ENCODE assay signal across 8 mouse cellular contexts in genomic region chr19:12486875-12487274, GRCm38 (mm10). TPM values are rescaled to one million over a fixed set of nuclear protein-coding genes. Genes with fewer than 3 reads are reported as not detected.
DNase-seq lines count a peak whose midpoint lies in the region; ATAC-seq lines count a peak whose summit lies in the region.
"Had no signal": no experiment of that assay in that cellular context is flagged by ENCODE, and none has a peak within 500 bp of the region (broad histone marks: within the 10 kb centered on the region; RNA-seq: fewer than 3 reads in every experiment).

No protein-coding gene starts in this region.

- H3K4me3 ChIP-seq in stomach, embryonic 14.5 days (ENCODE audit: low read depth, low read length) = no peak overlapping the region

- peaks cover 17% of the 10 kb centered on the region; the same call in 1 of the 2 replicates for H3K4me1 ChIP-seq in stomach, embryonic 14.5 days (ENCODE audit: control insufficient read depth, insufficient read depth, low read length)

- intact Hi-C loops in heart, postnatal 14 days (cut with DNase I) = no loop called here

- 65% methylated on average over 6 of the region's 6 CpGs for WGBS in stomach, embryonic 14.5 days

- H3K27ac ChIP-seq in stomach, embryonic 14.5 days (ENCODE audit: low read length) = peak overlapping the region; percentile 52; the same call in 1 of the 2 replicates

- no peaks in the 10 kb centered on the region for H3K9me3 ChIP-seq in stomach, embryonic 14.5 days (ENCODE audit: control insufficient read depth, low read depth, low read length)

- H3K9ac ChIP-seq in stomach, embryonic 14.5 days (replicated peaks; ENCODE audit: low read depth, low read length) = no peak overlapping the region

- DNase-seq in 3T3-L1 (ENCODE audit: low read depth, low spot score) = peak; percentile 60
- DNase-seq in adrenal gland, adult 2 months = peak; percentile 93
- DNase-seq in heart, postnatal 14 days = peak; percentile 82 to 86
- peak; percentile 82 to 86 for DNase-seq in kidney, postnatal 4 days
- DNase-seq in cerebellum, adult 9-11 months = no peak
- no peak for DNase-seq in spleen, postnatal 36 days (ENCODE audit: low spot score in 2 of 2)

- H3K4me2 ChIP-seq in stomach, embryonic 14.5 days (replicated peaks; ENCODE audit: low read depth, low read length) = no peak overlapping the region

- H3K36me3 ChIP-seq in stomach, embryonic 14.5 days (ENCODE audit: control insufficient read depth, insufficient read depth, low read length) = peaks cover 39% of the 10 kb centered on the region

- no peaks in the 10 kb centered on the region for H3K27me3 ChIP-seq in stomach, embryonic 14.5 days (ENCODE audit: control insufficient read depth, insufficient read depth, low read length)

- peak; percentile 31; the same call in 1 of the 2 replicates for ATAC-seq in stomach, embryonic 14.5 days (ENCODE audit: insufficient number of reproducible peaks, insufficient read depth, low FRiP score, low read depth)

RNA-seq across cellular contexts. Expression of gene Dtx4, which starts 14.4 kb away (rescaled TPM):
- 10 to 100 TPM; 16.7 to 24.2 TPM for total RNA-seq in adrenal gland, adult 2 months (2021)
- polyA plus RNA-seq in adrenal gland, adult 2 months (2012; rRNA removed) = 9.2 and 10.8 TPM in 2 replicates
- total RNA-seq in heart, postnatal 14 days (2021) = 1 to 10 TPM; 7.6 to 9.7 TPM
- 18.9 and 20.2 TPM in 2 replicates for polyA plus RNA-seq in stomach, embryonic 14.5 days (2014; fragmentation: Nextera tagmentation; extraction: Ambion mirVana)

RNA-seq across cellular contexts. Expression of gene Mpeg1, which starts 26.3 kb away (rescaled TPM):
- 10 to 100 TPM; 28.3 to 31.6 TPM for total RNA-seq in adrenal gland, adult 2 months (2021)
- 3.1 and 4.1 TPM in 2 replicates for polyA plus RNA-seq in adrenal gland, adult 2 months (2012; rRNA removed)
- total RNA-seq in heart, postnatal 14 days (2021) = 1 to 10 TPM; 6.6 to 7.1 TPM
- 1.3 and 1.4 TPM in 2 replicates for polyA plus RNA-seq in stomach, embryonic 14.5 days (2014; fragmentation: Nextera tagmentation; extraction: Ambion mirVana)

RNA-seq across cellular contexts. Expression of gene Fam111a, which starts 58.7 kb away (rescaled TPM):
- 1 to 10 TPM; 3.8 to 4.4 TPM for total RNA-seq in adrenal gland, adult 2 months (2021)
- polyA plus RNA-seq in adrenal gland, adult 2 months (2012; rRNA removed) = 0.09 and 0.18 TPM in 2 replicates
- total RNA-seq in heart, postnatal 14 days (2021) = 1 to 10 TPM; 5.8 to 7.3 TPM
- polyA plus RNA-seq in stomach, embryonic 14.5 days (2014; fragmentation: Nextera tagmentation; extraction: Ambion mirVana) = 22.7 and 23.5 TPM in 2 replicates

RNA-seq across cellular contexts. Expression of gene Pfpl, which starts 59.2 kb away (rescaled TPM):
- not detected for total RNA-seq in adrenal gland, adult 2 months (2021)
- not detected in 2 replicates for polyA plus RNA-seq in adrenal gland, adult 2 months (2012; rRNA removed)
- not detected for total RNA-seq in heart, postnatal 14 days (2021)
- not detected in 2 replicates for polyA plus RNA-seq in stomach, embryonic 14.5 days (2014; fragmentation: Nextera tagmentation; extraction: Ambion mirVana)
- polyA plus RNA-seq: large intestine, adult 2 months had no signal

Comparison
In these comparisons a context has a peak if more than half of its experiments do, and no peak if none do; other contexts are left out.
1. DNase-seq: peak in 3T3-L1 (single experiment), adrenal gland, adult 2 months (single experiment), heart, postnatal 14 days (2 of 2) and kidney, postnatal 4 days (2 of 2); none in cerebellum, adult 9-11 months (single experiment) and spleen, postnatal 36 days (0 of 2).